In the genomic region with DNA sequence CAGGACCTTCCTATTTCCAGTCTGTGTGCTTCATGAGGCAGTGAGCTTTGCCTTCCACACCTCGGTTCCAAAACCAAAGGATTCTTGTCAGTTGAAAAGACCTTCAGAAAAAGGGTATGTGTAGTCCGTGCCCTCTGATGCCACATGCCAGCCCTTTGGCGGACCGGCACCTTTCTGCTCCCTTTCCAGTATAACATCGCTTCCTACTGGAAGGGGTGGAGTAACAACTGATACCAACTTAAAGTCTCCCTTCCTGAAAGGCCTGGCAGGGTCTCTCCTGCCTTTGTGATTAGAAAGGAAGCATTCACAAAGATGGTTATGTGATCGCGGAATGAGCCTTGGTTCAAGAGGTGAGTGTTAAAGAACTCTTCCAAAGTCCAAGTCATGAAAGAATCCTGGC, we compare ENCODE assay signal across 19 mouse cellular contexts. TPM values are rescaled to one million over a fixed set of nuclear protein-coding genes. Genes with fewer than 3 reads are reported as not detected.
"Had no signal": no experiment of that assay in that cellular context is flagged by ENCODE, and none has a peak within 500 bp of the region (broad histone marks: within the 10 kb centered on the region; RNA-seq: fewer than 3 reads in every experiment).

No protein-coding gene starts in this region.

- H3K36me3 ChIP-seq: limb, embryonic 15.5 days; liver, embryonic 12.5 days; midbrain, embryonic 13.5 days; midbrain, embryonic 15.5 days; neural tube, embryonic 13.5 days; neural tube, embryonic 15.5 days; stomach, embryonic 15.5 days had no signal

- H3K4me1 ChIP-seq: liver, embryonic 12.5 days; megakaryocyte, embryonic 14.5 days; midbrain, embryonic 13.5 days; midbrain, embryonic 15.5 days; neural tube, embryonic 13.5 days; neural tube, embryonic 15.5 days had no signal

- H3K4me3 ChIP-seq: limb, embryonic 15.5 days; liver, embryonic 12.5 days; megakaryocyte, embryonic 14.5 days; midbrain, embryonic 13.5 days; midbrain, embryonic 15.5 days; myocyte; neural tube, embryonic 13.5 days; neural tube, embryonic 15.5 days; stomach, embryonic 15.5 days had no signal

- H3K27ac ChIP-seq: limb, embryonic 15.5 days; liver, embryonic 12.5 days; liver, embryonic 14.5 days; macrophage; midbrain, embryonic 13.5 days; midbrain, embryonic 15.5 days; neural tube, embryonic 13.5 days; neural tube, embryonic 15.5 days; stomach, embryonic 15.5 days; stomach, postnatal 0 days had no signal

- H3K9ac ChIP-seq: limb, embryonic 15.5 days; liver, embryonic 12.5 days; liver, embryonic 14.5 days; lung, embryonic 14.5 days; midbrain, embryonic 13.5 days; midbrain, embryonic 15.5 days; neural tube, embryonic 13.5 days; neural tube, embryonic 15.5 days; stomach, embryonic 15.5 days had no signal

- H3K9me3 ChIP-seq: limb, embryonic 15.5 days; liver, embryonic 12.5 days; megakaryocyte, embryonic 14.5 days; midbrain, embryonic 13.5 days; midbrain, embryonic 15.5 days; neural tube, embryonic 13.5 days; neural tube, embryonic 15.5 days; stomach, embryonic 15.5 days had no signal

- DNase-seq: lung, embryonic 14.5 days; right cerebral cortex, postnatal 25 days; thymus, adult 2 months; thymus, postnatal 25 days; thymus, postnatal 4 days had no signal

- H3K4me2 ChIP-seq: limb, embryonic 15.5 days; liver, embryonic 12.5 days; lung, embryonic 14.5 days; midbrain, embryonic 11.5 days; midbrain, embryonic 13.5 days; midbrain, embryonic 15.5 days; neural tube, embryonic 13.5 days; neural tube, embryonic 15.5 days; stomach, embryonic 15.5 days had no signal

- H3K27me3 ChIP-seq: liver, embryonic 12.5 days; megakaryocyte, embryonic 14.5 days; midbrain, embryonic 13.5 days; midbrain, embryonic 15.5 days; neural tube, embryonic 13.5 days; neural tube, embryonic 15.5 days; stomach, embryonic 15.5 days had no signal

- ATAC-seq: liver, embryonic 12.5 days; midbrain, embryonic 13.5 days; midbrain, embryonic 15.5 days had no signal

RNA-seq across cellular contexts. Expression of a gene that starts 19.9 kb away (rescaled TPM):
- polyA plus RNA-seq: liver, adult 2 months; macrophage; myocyte had no signal
